Mouse (Mus musculus): Measurements from ENCODE around the gene Plscr4. TPM values are rescaled to one million over a fixed set of nuclear protein-coding genes. Genes with fewer than 3 reads are reported as not detected.

The Plscr4 gene
- polyA plus RNA-seq (2021; fragmentation: Nextera tagmentation) = 1.7 and 2.1 TPM in 2 replicates
- long read RNA-seq, experiment 1, transcript Plscr4-201 (9 exons, 3,204 nt) = major isoform, 12 of 18 reads
- long read RNA-seq, experiment 1, partial matches to known transcripts = 1 of 18 reads
- long read RNA-seq, experiment 1, other reads (novel, unspliced or antisense) = 5 of 18 reads
- long read RNA-seq, experiment 2, transcript Plscr4-201 (9 exons, 3,204 nt) = major isoform, 5 of 7 reads
- long read RNA-seq, experiment 2, partial matches to known transcripts = 0 of 7 reads
- long read RNA-seq, experiment 2, other reads (novel, unspliced or antisense) = 2 of 7 reads

GRCm38 (mm10) chr9:92457261-92458058 lies at the start of gene Plscr4:
Gene Plscr4 (plus strand): TSS chr9:92457373.

Other genes starting within 250 kb of the Plscr4 start
- 2.3 and 2.4 TPM in 2 replicates for gene Plscr1, start 207.6 kb upstream of the Plscr4 start, polyA plus RNA-seq (2021; fragmentation: Nextera tagmentation)
- 1.8 and 2.1 TPM in 2 replicates for gene Plscr2, start 181.8 kb upstream of the Plscr4 start, polyA plus RNA-seq (2021; fragmentation: Nextera tagmentation)
- gene 1700057G04Rik, start 148.0 kb upstream of the Plscr4 start, polyA plus RNA-seq (2021; fragmentation: Nextera tagmentation) = not detected in 2 replicates
- gene Plod2, start 84.8 kb downstream of the Plscr4 start, polyA plus RNA-seq (2021; fragmentation: Nextera tagmentation) = 0.93 and 1.2 TPM in 2 replicates